Mouse (Mus musculus) naive thymus-derived CD4-positive, alpha-beta T cell, adult 2 months (primary cell): ENCODE data around the gene Ppm1e.
"Not testable (repeated sequence)": the region's sequence is repeated elsewhere in the genome, so short reads cannot be mapped to it uniquely, and the experiment has no call there.

ENCODE experiments used
- DNase-seq: peaks from one replicate; pipeline ENCODE4 v3.0.0-alpha.2; 2011; ENCODE audit warnings: low read depth

Ppm1e gene

DNA sequence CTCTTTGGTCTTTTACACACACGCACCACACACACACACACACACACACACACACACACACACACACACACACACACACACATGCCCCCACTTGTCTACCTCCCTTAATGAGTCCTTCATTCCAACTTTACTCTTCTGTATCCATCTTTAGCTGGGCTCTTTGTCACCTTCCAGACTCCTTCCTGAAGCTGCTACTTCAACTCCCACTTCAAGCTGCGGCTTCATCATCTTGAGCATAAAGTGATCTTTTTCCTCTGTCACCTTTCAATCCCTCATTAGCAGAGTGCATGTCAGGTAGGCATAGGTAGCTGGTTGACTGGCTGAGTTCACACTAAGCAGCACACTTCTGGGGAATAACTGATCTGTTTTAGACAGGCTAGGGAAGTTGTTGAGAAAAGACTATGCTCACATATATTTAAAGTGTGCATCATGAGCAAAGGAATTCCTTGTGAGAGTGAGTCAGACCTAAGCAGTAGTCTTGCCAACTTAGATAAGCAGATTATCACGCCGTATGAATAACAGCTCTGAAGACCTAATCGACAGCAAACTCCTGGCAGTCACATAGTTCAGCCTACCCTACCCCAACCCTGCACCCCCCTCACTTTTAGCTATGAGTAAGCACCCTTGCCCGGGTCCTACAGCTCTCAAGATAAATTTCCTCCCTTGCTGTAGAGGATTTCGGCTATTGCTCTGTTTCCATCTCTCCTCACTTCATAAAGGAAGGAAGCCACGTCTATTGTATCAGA, 49.3 kb downstream of the Ppm1e start:
- no peak for DNase-seq

DNA sequence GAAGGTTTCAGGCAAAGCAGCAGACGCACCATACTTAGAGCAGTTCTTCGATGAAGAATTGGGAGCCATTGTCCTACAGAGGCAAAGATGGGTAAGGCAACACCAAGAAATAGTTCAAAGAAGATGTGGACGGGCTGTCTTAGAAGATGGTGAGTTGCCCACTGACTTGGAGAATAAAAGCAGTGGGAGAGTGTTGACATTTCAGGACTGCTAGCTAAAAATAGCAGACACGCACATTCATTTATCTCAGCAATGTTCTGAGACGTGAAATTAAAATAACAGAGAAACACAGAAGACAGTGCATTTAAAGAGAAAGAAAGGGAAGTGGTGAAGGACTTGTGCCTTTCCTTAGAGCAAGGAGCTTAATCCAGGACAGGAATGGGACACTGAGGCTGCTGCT, 59.8 kb downstream of the Ppm1e start:
- DNase-seq: no peak

DNA sequence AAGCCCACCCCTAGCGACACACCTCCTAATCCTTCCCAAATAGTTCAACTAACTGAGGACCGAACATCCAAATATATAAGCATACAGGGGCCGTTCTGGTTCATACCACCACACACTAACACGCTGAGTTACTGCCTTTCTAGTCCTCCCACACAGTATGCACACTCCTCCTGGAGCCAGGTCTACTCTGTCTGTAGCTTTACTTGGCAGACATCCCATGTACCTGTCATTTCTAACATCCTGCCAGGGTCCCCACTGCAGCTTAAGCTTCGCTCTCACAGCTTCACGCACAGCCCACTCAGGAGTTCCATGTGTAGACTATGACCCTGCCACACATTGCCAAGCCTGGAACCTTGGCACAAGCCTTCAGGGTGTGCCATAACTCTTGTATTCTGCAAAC, 62.4 kb downstream of the Ppm1e start:
- no peak for DNase-seq

DNA sequence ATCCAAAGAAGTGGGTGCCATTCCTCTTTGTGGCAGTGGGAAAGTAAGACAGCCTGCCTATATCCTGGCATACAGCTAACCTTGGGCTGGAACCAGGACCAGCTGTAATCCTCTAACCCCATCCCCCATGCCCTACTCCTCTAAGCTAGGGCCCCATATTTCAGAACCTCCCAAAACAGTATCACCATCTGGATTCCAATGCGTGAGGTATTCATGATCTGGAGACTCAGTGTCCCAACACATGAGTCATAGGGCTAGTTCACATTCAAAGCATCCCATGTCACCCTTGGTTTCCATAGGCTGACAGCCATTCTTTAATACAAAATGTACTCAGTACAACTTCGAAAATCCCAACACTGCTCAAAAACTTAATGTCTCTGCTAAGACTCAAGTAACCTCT, 63.2 kb downstream of the Ppm1e start:
- no peak for DNase-seq

DNA sequence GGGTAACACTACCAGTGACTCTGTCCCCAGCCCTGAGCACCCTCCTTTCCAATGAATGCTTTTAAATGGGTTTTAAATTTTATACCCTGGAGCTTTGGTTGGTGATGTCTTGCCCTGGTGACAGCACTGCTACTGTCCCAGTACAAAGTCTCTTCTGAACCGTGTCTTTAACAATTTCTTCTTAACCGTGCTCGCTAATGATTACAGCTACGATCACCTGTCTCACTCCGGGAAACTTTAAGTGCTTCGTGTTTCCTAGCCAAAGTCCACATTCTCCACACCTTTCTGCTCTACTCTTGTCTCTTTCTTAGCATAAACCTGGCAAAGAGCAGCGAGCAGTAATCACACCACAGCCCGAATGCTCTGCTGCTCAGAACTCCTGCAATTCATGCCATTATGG, 69.5 kb downstream of the Ppm1e start:
- DNase-seq: no peak

DNA sequence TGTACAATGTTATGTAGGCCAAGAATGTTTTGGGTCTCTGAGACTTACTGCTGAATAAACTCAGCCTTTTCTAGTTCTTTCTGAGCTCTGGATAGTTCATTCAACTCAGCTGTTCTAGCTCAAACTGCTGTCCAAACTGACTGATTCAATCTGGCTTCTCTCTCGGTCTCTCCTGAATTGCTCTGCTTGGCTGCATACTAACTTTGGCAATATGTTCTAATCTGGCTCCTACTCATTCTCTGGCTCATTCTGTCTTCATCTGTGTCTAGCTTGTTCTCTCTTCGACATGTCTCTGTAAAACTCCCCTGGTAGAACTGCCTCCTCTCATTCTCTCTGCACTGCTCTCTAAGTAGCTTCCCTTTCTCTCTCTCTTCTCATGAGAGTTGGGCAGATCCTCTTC, 72.6 kb downstream of the Ppm1e start:
- no peak for DNase-seq

DNA sequence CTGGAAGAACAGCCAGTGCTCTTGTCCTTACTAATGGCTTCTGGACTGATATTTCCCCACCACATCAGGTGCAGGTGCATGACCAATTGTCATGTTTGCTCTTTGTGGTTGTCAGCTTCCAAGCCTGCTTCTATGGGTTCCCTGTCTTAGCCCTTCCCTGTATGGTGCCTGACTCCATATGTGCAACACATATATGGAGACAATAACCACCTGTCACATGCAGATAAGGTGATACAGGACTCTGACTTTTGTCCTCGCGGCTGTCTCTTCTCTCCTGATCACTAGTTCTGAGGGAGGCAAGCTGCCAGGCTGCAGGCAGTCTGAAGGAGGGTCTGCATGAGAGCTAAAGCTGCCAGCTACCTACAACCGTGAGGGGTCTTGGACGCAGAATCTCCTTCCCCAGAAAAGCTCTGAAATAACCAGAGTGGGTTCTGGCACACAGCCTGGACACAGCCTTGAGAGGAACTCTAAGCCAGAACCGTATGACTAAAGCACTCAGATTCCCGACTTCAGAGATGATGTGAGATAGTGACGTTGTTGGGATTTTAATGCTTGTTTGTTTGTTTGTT, 76.8 kb downstream of the Ppm1e start:
- no peak for DNase-seq

DNA sequence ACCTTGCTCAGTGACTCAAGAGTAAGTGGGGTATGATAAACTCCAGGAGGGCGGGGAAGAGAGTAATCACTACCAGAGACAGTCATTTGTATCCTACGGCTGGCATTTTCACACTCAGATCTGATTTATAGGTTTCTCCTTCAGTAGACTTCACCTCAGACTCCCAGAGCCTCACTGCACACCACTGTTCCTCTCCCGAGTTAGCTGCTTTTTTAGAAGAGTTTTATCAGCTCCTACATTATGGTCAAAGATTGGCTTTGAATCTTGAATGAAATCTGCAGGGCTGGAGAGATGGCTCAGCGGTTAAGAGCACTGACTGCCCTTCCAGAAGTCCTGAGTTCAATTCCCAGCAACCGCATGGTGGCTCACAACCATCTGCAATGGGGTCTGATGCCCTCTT, 79.4 kb downstream of the Ppm1e start:
- DNase-seq: no peak

DNA sequence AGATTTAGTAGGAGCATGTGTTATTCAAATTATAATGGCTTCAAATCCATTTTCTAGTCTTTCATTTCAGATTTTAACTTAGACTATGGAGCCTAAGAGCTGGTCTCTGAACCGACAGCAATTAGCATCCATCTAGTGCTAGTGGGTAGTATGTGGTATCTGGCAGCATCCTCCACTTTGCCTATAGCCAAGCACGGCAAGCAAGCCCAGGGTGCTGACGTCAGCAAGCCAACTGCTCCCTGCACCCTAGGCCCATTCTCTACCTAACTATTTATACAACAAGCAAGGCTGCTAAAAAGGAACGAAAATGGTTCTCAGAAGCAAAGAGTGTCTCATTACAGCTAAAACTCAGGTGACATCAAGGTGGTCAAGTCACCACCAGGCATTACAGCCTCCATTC, 80.0 kb downstream of the Ppm1e start:
- DNase-seq: no peak

DNA sequence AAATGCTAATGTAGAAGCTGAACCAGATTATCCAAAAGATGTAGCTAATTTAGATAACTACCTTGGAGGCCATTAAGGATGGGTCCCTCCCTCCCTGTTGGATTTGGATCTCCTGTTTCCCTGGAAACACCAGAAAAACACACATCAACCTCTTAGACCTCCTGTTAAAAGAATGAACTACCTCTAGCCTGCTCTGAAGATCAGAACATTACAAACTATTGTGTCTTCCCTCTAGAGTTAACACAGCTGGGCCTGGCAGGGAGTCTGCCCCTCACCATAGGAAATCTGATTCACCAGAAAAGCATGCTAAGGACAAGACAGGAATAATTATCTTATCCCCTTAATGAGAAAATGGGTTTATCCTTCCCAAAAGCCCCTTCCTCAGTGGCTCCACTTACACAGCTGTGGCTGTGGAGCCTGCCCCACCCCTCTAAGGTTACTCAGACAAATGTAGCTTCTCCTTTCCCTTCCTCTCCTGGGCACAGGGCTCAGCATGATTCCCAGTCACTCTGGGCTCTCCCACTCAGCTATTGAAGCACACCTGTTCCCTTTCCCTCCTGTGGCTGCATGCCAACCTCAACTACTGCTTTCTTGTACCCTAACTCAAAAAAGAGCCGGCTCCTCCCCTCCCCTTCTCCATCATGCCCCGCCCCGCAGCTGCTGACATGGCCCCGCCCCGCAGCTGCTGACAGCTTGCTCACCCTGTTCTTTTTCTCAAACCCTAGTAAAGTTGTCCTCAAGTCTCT, 82.4 kb downstream of the Ppm1e start:
- DNase-seq: no peak

DNA sequence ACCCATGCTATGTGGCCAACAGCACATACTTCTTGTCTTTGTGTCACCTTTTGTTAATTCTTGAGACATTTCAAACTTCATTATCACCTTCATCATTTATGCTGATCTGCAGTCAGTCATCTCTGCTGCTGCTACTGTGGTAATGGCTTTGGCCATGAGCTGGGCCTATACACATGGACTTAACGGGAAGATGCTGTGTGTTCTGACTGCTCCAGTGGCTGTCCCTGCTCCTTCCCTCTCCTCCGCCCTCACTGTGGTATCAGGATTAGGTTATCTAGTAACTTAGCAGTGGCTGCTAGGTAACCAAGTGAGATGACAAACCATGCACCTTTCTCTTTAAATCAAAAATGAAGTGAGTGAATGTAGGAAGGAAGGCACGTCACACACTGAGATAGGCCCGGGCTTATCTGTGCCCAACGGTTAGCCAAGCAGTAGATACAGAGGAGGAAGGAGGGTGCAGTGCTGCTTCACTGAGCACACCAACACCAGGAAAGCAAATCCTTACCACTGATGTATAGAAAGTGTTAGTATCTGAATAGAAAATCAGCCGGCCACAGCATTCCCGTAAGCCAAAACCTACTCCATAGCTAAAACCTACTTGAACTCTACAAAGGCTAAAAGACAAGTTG, 83.3 kb downstream of the Ppm1e start:
- DNase-seq: no peak

DNA sequence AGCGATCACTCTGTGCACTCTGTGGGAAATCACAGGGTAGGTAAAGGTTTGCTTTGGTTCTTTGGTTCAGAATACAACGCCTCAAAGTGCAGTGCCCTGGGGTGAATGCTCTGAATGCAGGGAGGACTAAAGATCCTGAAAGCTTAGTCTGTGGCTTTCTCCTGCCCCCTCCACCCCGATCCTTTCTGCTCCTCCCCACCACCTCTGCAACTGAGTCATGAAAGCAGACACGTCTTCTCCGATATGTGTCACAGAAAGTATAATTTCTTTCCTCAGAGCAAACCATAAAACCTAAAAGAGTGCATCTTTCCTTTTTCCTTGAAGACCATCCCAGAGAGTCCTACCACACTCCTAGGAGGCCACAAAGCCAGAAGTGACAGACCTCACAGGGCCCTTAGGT, 86.1 kb downstream of the Ppm1e start:
- DNase-seq: no peak

DNA sequence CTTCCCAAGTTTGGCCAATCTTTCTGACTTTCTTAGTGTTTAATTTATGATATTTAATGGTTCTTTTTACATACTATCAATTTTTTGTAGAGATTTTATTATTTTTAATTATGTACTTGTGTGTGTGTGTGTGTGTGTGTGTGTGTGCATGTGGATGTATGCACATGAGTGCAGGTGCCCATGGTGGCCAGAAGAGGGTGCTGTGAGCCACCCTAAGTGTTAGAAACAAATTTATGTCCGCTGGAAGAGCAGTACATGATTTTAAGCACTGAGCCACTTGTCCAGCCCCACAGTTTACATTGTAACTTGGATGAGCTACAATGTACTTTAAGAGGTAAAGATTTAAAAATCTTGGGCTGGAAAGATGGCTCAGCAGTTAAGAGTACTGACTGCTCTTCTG, 87.3 kb downstream of the Ppm1e start:
- no peak for DNase-seq

DNA sequence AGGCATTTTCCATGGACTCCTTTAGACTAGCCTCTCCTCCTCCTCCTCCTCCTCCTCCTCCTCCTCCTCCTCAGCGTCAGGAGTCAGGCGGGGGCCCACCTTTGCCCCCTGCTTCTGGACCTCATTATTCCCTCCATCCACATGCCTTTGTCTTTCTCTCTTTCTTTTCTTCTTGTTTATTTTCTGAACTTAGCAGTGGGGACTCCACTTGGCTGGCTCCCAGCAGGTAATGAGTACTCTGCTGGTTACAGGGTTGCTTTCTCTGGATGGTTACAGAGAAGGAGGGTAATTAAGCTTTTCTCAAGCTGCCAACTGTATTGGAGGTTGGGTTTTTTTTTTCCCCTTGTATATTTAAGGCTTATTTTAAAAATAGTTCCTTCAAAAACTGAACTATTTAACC, 87.9 kb downstream of the Ppm1e start:
- no peak for DNase-seq

DNA sequence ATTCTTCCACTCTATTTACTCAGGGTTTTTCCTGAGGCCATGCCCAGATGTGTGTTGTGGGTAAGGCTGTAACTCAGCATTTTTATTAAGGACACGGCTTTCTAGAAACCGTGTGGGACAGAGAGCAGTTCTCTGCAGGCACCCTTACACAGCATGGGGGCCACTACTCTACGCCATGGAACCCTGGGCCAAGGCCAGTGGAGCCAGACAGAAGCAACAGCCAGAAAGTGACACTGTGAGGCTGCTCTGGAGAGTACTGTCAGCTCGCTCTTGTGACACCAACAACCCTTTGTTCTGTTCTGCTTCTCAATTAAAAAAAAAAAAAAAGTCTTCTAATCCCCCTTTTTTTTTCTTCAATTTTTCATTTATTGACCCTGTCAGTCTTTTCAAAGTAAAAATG, 88.4 kb downstream of the Ppm1e start:
- no peak for DNase-seq

DNA sequence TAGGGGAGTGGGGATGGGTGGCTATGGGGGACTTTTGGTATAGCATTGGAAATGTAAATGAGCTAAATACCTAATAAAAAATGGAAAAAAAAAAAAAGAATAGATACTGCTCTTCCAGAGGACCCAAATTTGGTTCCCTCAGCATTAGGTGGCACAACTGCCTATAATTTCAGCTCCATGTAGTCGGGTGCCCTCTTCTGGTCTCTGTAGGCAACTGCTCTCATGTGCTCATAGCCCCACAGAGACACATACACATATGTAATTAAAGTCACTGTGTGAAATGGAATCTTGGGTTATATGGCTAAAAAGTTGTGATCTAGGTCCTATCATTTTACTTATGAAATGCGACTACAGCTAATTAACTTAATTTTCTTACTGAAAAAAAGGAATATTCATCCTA, 90.0 kb downstream of the Ppm1e start:
- DNase-seq: no peak

DNA sequence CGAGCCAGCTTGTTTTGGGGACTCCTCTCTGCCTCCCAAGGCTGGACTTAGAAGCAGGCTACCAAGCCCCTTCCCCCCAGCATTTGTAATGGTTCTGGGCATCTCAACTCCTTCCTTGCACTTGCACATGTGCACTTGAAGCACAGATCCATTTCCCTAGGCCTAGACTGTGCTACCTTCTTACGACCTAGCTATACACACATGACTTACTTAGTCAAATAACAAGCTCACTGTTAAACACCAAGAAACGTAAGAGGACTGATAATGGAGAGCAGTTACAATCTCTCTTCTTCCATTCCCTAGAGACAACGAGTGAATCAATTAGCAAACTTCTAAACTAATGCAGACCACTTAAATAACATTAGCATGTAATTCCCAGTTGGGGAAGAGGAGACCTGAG, 92.6 kb downstream of the Ppm1e start:
- no peak for DNase-seq

DNA sequence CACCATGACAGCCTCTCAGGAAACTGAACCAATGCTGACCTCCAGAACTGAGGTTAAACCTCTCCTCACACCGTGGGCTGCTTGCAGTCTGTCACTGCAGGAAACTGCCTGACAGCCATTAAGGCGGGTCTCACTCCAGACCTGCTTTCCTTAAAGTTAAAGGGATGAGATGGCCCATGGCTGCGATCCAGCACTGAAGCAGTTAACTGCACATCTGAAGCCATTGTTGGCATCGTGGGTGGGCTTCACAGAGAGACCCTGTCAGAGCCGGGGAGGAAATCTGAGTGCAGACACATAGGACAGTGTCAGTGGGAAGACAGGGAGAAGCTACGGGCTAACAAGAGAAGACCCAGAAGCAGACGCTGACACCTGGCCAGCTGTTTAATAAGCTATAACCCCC, 94.9 kb downstream of the Ppm1e start:
- no peak for DNase-seq

DNA sequence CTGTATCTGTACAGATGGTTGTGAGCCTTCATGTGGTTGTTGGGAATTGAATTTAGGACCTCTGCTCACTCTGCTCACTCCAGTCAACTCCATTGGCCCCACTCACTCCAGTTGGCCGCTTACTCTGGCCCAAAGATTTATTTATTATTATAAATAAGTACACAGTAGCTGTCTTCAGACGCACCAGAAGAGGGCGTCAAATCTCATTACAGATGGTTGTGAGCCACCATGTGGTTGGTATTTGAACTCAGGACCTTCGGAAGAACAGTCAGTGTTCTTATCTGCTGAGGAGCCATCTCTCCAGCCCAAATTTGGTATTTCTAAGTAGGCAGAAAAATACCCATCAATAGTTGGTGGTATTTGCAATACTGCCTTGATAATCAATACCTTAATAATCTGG, 97.1 kb downstream of the Ppm1e start:
- not testable (repeated sequence) for DNase-seq

DNA sequence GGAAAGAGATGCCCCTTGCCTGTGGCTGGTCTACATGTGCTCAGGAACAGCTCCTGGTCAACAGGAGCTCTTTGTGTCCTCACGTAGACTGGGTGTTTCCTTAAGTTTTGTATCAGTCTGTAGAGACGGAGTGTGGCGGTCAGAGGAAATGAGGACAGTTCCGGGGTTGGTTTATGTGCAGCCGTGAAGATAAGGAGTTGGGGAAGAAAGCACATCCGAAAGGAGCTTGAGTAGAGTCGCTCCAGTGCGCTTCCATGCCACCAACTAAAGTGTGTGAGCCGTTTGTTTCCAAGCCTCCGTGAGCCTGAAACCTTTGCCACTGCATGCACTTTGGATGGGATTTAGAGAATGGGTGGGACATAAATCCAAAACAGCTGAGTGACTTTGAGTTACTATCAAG, 99.0 kb downstream of the Ppm1e start:
- DNase-seq: no peak

DNA sequence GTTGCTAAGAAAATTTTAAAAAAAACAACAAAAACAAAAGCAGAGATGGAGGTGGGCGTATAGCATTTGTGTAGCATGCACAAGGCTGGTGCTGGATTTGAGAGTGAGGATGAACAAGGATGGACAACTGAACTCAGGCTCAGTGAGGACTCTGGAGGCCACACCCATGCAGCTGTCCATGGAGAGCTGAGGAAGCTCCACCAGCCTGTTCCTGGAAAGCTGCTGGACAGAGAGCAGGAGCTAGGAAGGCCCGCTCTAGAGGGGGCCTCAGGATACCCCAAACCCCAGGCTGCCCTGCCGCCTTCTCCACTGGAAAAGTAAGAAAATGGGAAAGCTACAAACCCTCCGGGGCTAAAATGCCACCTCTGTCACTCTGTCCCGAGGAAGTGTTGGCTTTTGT, 101.5 kb downstream of the Ppm1e start:
- no peak for DNase-seq

DNA sequence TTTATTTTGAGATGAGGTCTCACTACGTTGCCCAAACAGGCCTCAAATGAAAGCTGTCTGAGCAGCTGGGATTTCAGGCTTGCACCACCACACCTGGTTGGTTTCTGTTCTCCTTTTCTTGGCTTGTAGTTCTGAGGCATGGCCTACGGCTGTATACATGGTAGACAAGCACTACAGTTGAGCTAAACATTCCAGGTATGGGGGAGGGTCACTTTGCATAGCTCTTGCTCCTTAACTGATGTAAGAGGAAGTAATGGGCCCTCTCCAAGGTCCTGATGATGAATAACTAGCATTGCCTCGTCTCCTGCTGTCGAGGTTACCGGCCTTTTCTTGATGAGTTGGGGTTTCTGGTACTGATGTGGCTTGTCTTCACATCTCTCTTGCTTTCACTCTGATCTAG, 104.7 kb downstream of the Ppm1e start:
- no peak for DNase-seq

DNA sequence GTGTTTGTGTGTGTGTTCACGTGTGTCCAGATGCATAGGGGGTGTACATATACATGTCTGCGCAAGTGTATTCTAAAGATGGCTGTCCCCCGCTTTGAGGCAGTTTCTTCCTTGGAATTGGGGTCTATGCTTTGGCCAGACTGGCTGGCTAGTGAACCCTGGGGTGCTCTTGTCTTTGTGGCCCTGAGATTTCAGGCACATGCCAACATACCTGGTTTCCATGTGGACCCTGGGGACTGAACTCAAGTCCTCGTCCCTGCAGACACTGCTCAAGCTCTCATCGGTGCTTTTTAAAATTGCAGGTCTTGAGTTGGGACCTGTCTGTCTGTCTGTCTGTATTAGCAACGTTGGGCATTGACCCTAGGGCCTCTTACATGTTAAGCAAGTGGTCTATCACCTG, 105.5 kb downstream of the Ppm1e start:
- no peak for DNase-seq
